Mouse (Mus musculus) ES-Bruce4 (cell line): ENCODE results near the gene Trim28.

Experiments used
- EP300 ChIP-seq: IDR thresholded peaks from 2 replicates; pipeline ENCODE4 v1.6.1; 2011; ENCODE audit warnings: low read depth, low read length; ENCODE audit not compliant: insufficient read depth
- POLR2A ChIP-seq: IDR thresholded peaks from one replicate; pipeline ENCODE4 v1.8.1; 2011; ENCODE audit warnings: low read length; ENCODE audit not compliant: insufficient read depth

GRCm38 (mm10) chr7:13031983-13032382, 33.1 kb downstream of the Trim28 start:
- TF ChIP-seq EP300 = no peak
- TF ChIP-seq POLR2A = no peak
